Mouse (Mus musculus) forebrain, embryonic 14.5 days (tissue): ENCODE data around the gene Slc35d3. TPM values are rescaled to one million over a fixed set of nuclear protein-coding genes. Genes with fewer than 3 reads are reported as not detected.
A peak's percentile ranks its signal among the peaks of the same experiment; 100 is the strongest.

Source experiments
- ATAC-seq: fragments of 200-750 bp; cut with Nextera tagmentation; 2 replicates; pipeline ENCODE4 v1.8.0; 2017; ENCODE audit warnings: mild to moderate bottlenecking, moderate library complexity
- DNase-seq: peaks from one replicate; pipeline ENCODE4 v3.0.0-alpha.2; 2015; ENCODE audit warnings: low spot score
- H3K27ac ChIP-seq: fragments of 300-500 bp; sonication (generic); 2 replicates; pipeline ENCODE4 v1.5.1; 2014; ENCODE audit warnings: low read depth, mild to moderate bottlenecking, control low read depth, low read length, moderate library complexity
- H3K27me3 ChIP-seq: fragments of 300-500 bp; sonication (generic); replicated peaks from 2 replicates; pipeline ENCODE4 v1.6.1; 2014; ENCODE audit warnings: low read length, control low read depth, mixed read lengths; ENCODE audit not compliant: control insufficient read depth, insufficient read depth
- H3K36me3 ChIP-seq: fragments of 300-500 bp; sonication (generic); 2 replicates; pipeline ENCODE4 v1.6.1; 2014; ENCODE audit warnings: low read length, control low read depth; ENCODE audit not compliant: control insufficient read depth, insufficient read depth
- H3K4me1 ChIP-seq: fragments of 300-500 bp; sonication (generic); 2 replicates; pipeline ENCODE4 v1.6.1; 2014; ENCODE audit warnings: antibody characterized with exemption, low read length, control low read depth; ENCODE audit not compliant: control insufficient read depth, insufficient read depth
- H3K4me2 ChIP-seq: fragments of 300-500 bp; sonication (generic); 2 replicates; pipeline ENCODE4 v1.6.1; 2014; ENCODE audit warnings: mild to moderate bottlenecking, control low read depth, low read length
- H3K4me3 ChIP-seq: fragments of 300-500 bp; sonication (generic); 2 replicates; pipeline ENCODE4 v1.5.1; 2014; ENCODE audit warnings: low read depth, low read length, control low read depth
- H3K9ac ChIP-seq: fragments of 300-500 bp; sonication (generic); 2 replicates; pipeline ENCODE4 v1.6.1; 2014; ENCODE audit warnings: mild to moderate bottlenecking, low read length, control low read depth, moderate library complexity
- H3K9me3 ChIP-seq: fragments of 300-500 bp; sonication (generic); replicated peaks from 2 replicates; pipeline ENCODE4 v1.6.1; 2016; ENCODE audit warnings: low read length, control low read depth, mixed read lengths; ENCODE audit not compliant: control insufficient read depth
- WGBS: fragments of 180-500 bp; shearing (Covaris S2); extraction: QIAGEN DNeasy Blood & Tissue Kit; methylation state at CpG from one replicate; pipeline ENCODE4 v1.1.7; 2014; 5-methylcytosine and 5-hydroxymethylcytosine counted together
- polyA plus RNA-seq: library from polyadenylated mRNA; unstranded; fragments of >200 nt; fragmentation: Nextera tagmentation; extraction: Ambion mirVana; gene quantifications from 2 replicates; pipeline ENCODE4 v1.2.1, GENCODE M21; 2014

Slc35d3 gene
- polyA plus RNA-seq, 1 experiment from 2014 or later = 0.65 TPM

DNA sequence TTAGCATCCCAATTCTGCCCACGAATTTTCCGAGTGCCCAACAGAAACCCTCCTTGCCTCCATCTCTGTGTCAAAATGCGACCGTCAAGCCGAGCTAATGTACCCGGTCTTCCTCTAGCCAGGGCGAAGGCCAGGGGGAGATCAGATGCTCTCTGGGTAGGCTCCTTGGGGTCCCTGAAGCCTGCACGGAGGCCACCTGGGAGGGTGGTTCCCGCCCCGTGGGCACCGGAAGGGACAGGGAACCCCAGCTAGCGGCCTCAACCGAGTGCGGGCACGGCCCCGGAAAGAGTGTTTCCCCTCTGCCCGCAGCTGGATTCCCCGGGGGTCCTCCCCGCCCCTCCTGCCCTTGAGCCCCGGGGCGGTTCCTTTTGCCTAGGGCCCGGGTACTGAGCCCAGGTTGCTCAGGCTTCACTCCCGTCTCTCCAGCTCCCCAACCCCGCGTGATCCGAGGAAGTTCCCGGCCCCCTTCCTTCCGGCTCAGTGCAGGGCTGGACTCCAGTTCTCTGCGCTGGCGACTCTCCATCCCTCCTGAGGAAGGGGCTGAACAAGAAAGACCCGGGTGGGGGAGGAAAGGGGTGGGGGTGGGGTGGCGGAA is 1.4 kb downstream of the Slc35d3 start:
- H3K27me3 ChIP-seq = peaks cover 50% of the 10 kb centered on the region

DNA sequence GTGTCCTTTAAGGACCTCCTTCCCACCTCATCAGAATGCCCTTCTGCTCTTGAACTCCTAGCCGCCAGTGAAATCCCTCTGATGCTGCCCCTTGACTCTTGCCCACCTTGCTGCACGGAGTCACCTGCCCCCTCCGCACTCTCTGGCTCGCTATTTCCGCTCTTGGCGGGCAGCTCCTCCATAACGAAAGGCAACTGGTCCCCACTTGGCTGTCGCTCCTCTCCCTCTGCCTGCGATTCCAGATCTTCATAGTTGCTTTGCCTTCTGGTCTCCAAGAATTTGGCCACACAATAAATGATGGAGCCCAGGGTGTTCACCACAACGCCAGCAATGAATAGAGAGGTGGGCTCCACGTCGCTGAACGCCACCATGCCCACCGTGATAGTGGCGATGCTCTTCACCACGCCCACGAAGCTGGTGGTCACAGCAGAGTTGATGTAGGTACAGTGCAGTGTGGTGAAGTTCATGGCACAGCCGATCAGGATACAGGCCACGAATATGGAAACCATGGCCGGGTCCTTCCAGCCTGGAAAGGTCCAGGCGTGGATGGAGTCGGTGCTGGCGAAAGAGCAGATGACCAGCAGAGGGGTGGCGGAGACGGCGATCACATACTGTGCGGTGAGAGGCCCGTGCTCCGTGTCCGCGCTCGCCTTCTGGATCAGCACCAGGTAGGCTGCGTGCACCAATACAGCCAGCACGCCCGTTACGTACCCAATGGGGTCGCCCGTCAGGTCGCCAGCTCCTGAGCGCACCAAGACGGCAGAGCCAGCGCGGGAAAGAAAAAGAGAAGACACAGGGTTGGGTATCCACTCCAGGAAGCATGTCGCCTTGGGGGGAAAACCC is 2.1 kb downstream of the Slc35d3 start:
- H3K27me3 ChIP-seq = peaks cover 50% of the 10 kb centered on the region
- H3K9ac ChIP-seq = peak overlapping the region; percentile 59; the same call in 1 of the 2 replicates
- H3K4me1 ChIP-seq = peaks cover 10% of the 10 kb centered on the region
- peak overlapping the region; percentile 56 for H3K4me3 ChIP-seq
- H3K9me3 ChIP-seq = no peaks in the 10 kb centered on the region
- peak overlapping the region; percentile 100 for H3K4me2 ChIP-seq
- H3K27ac ChIP-seq = no peak overlapping the region
- DNase-seq = peak; percentile 24
- 6% methylated on average over 44 of the region's 44 CpGs for WGBS
- ATAC-seq = no peak
- H3K36me3 ChIP-seq = no peaks in the 10 kb centered on the region

More for the DNA sequence above, 1.4 kb downstream of the Slc35d3 start:
- H3K4me3 ChIP-seq = peak overlapping the region; percentile 56
- WGBS = 1% methylated on average over 31 of the region's 32 CpGs
- peak overlapping the region; percentile 100 for H3K4me2 ChIP-seq
- ATAC-seq (peak; percentile 40), DNase-seq (peak; percentile 24)
- no peaks in the 10 kb centered on the region for H3K9me3 ChIP-seq
- H3K27ac ChIP-seq = no peak overlapping the region
- H3K4me1 ChIP-seq = peaks cover 10% of the 10 kb centered on the region
- peak overlapping the region; percentile 59 for H3K9ac ChIP-seq
- no peaks in the 10 kb centered on the region for H3K36me3 ChIP-seq

DNA sequence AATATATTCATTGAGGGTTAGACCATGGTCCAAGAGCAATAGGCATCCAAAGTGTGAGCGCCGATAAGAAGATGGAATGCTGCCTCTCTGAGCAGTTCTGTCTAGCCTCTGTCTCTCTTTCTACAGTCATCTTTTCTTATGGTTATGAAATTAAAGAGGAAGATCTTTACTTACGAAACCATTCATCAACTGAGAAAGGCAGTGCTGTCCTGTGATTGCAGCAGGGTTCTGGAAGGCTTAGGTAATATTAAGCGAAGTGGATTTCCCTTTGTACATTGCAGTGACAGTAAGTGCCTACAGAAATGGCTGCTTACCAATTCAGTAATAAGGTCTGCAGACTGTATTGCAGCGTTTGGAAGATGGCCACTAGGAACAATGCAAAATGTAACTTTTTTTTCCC is 11.4 kb downstream of the Slc35d3 start:
- no peaks in the 10 kb centered on the region for H3K9me3 ChIP-seq
- H3K36me3 ChIP-seq = no peaks in the 10 kb centered on the region
- no peak overlapping the region for H3K9ac ChIP-seq
- no peak overlapping the region for H3K4me3 ChIP-seq
- H3K4me1 ChIP-seq = peaks cover 5% of the 10 kb centered on the region; the same call in 1 of the 2 replicates
- 89% methylated on average over 5 of the region's 5 CpGs for WGBS
- H3K27me3 ChIP-seq = no peaks in the 10 kb centered on the region
- DNase-seq (no peak), ATAC-seq (no peak)
- no peak overlapping the region for H3K4me2 ChIP-seq
- H3K27ac ChIP-seq = no peak overlapping the region

DNA sequence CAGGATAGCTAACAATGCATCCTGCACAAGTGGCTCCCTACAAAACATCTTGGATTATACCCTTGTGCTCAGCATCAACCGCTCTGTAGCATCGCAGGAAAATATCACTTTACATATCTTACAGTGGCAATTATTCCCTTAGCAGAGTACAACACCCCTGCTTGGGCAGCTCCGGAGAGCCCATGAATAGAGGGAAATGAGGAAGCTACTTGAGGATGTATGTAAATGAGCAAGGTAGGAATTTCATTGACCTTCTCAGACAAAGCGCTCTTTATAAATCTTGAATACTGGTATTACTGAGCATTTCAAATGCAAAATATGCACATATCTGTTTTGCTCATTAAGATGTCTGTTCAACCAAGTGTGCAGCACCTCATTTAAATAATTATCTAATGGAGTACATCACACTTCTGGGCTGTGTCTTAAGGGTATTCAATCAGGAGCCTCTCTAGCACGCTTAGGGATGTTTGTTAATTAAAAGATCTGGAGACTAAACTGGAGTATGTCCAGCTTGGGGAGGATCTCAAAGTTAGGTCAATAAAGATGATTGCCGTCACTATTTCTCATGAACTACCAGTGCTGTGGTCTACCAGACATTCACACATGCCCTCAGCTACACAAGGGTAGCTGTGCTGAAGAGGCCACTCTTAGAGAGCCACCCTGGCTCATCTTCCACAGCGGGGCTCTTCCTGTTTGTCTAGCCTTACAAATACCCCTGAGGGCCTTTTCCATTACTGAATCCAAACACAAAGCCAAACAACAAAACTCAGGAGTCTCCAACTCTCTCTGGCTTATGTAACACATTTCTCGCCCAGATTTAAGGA is 15.2 kb downstream of the Slc35d3 start:
- Histone ChIP-seq H3K4me1 (peaks cover 5% of the 10 kb centered on the region; the same call in 1 of the 2 replicates), H3K36me3 (no peaks in the 10 kb centered on the region), H3K27ac (no peak overlapping the region), H3K9ac (no peak overlapping the region), H3K27me3 (no peaks in the 10 kb centered on the region), H3K4me2 (no peak overlapping the region), H3K4me3 (no peak overlapping the region), H3K9me3 (no peaks in the 10 kb centered on the region)
- ATAC-seq = peak; percentile 73
- DNase-seq = peak; percentile 42
- WGBS = 33% methylated on average over 8 of the region's 8 CpGs

DNA sequence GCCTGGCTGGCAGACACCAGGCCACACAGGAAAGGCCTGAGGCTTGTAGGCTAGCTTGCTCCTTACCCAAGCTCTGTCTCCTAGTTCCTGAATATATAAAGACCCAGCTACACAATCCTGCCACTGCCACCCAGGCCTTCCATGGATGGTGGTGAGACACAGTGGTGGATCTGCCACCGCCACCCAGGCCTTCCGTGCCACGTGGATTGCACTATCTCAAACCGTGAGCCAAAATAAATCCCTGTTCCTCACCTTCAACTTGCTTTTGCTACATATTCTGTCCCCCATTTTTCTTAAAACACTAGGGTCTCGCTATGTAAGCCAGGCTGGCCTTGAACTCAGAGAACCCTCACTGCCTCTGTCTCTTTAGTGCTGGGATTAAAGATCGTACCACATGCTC is 17.0 kb downstream of the Slc35d3 start:
- DNase-seq = no peak
- Histone ChIP-seq H3K4me2 (no peak overlapping the region), H3K9ac (no peak overlapping the region), H3K4me1 (peaks cover 5% of the 10 kb centered on the region; the same call in 1 of the 2 replicates), H3K4me3 (no peak overlapping the region), H3K27ac (no peak overlapping the region), H3K9me3 (no peaks in the 10 kb centered on the region), H3K27me3 (no peaks in the 10 kb centered on the region), H3K36me3 (no peaks in the 10 kb centered on the region)
- ATAC-seq = no peak
- WGBS = 95% methylated on average over 6 of the region's 6 CpGs

DNA sequence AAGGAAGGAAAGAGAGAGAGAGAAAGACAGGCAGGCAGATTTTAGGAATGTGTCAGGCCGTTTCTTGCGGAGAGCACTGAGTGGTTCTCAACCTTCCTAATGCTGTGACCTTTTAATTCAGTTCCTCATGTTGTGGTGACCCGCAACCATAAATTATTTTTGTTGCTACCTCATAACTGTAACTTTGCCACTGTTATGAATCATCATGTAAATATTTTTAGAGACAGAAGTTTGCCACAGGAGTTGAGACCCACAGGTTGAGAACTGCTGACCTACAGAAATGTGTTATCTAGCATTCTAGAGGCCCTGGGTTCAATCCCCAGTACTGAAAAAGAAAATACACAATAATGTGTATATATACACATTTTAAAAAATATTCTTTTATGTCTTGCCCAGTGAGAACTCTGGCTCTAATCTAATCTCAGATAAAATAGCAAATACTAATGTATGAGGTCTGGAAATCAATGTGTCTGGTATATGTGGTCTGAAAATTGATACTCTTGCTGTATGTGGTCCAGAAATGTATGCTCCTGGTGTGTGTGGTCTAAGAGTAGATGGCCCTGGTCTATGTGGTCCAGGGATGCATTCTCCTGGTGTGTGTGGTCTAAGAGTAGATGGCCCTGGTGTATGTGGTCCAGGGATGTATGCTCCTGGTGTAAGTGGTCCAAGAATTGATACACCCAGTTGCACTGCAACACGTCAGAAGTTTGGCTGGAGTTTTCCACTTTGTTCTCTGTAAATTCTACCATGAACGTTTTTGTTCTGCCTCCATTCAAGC is 20.0 kb downstream of the Slc35d3 start:
- peaks cover 5% of the 10 kb centered on the region; the same call in 1 of the 2 replicates for H3K4me1 ChIP-seq
- ATAC-seq (no peak), DNase-seq (no peak)
- no peak overlapping the region for H3K4me2 ChIP-seq
- H3K4me3 ChIP-seq = no peak overlapping the region
- no peak overlapping the region for H3K27ac ChIP-seq
- H3K36me3 ChIP-seq = no peaks in the 10 kb centered on the region
- H3K9ac ChIP-seq = no peak overlapping the region
- H3K9me3 ChIP-seq = no peaks in the 10 kb centered on the region
- 91% methylated on average over 5 of the region's 5 CpGs for WGBS
- H3K27me3 ChIP-seq = no peaks in the 10 kb centered on the region

DNA sequence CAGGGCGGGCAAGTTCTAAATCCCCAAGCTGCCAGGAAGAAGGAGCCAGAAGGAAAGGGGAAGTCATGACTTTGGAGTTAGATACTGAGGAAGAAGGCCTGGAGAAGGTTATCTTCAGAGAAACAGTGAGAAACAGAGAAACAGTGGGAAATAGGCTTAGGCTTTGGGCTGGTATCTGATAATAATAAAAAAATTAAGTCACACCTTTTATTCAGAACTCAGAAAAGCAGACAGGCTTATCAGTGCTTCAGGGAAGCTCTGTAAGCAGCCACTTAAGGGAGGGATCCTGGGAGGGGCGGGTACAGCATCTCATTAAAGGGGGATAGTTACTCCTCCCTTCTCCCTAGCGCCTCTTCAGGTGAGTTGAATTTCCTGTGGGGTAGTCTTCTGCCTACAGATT is 30.3 kb downstream of the Slc35d3 start:
- 0 out of 2 replicates have a peak, but pooled peaks cover 5% of the 10 kb centered on the region for H3K4me1 ChIP-seq
- WGBS = 59% methylated on average over 3 of the region's 3 CpGs
- no peaks in the 10 kb centered on the region for H3K9me3 ChIP-seq
- no peak overlapping the region for H3K4me3 ChIP-seq
- H3K4me2 ChIP-seq = no peak overlapping the region
- no peak for DNase-seq
- H3K27me3 ChIP-seq = no peaks in the 10 kb centered on the region
- ATAC-seq = no peak
- no peaks in the 10 kb centered on the region for H3K36me3 ChIP-seq
- no peak overlapping the region for H3K9ac ChIP-seq
- no peak overlapping the region for H3K27ac ChIP-seq

DNA sequence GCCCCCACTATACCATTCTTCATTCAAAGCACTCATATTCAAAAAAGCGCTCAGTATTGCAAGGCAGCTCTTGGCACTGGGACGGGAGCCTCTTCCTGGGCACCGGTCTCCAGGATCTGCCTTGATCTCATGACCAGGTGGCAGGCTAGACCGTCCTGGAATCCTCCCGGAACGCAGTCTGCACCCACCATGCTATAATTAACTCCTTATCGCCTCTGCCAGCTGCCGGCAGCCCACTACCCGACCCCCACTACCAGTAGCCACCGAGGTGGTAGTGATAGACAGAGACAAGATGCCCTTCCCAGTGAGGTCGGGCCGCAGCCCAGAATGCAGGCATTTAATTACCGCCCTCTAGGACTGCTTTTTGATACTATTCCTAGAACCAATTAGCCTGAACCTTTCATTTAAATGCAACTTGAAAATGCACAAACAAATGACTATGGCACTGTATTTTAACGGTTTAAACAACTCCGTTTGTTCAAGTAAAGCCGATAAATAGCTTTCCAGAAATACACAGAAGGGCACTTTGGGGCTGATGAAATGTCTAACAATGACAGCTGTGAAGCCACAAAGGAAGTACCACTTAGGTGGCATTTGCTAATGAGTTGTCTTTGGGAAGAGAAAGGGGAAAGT is 32.4 kb downstream of the Slc35d3 start:
- H3K4me1 ChIP-seq = 0 out of 2 replicates have a peak, but pooled peaks cover 5% of the 10 kb centered on the region
- WGBS = 26% methylated on average over 16 of the region's 16 CpGs
- ATAC-seq = peak; percentile 55; the same call in 1 of the 2 replicates

More for the DNA sequence above, 32.4 kb downstream of the Slc35d3 start:
- H3K27ac ChIP-seq = no peak overlapping the region
- peak; percentile 52 for DNase-seq
- no peak overlapping the region for H3K4me2 ChIP-seq
- H3K36me3 ChIP-seq = no peaks in the 10 kb centered on the region
- no peak overlapping the region for H3K9ac ChIP-seq
- H3K27me3 ChIP-seq = no peaks in the 10 kb centered on the region
- H3K4me3 ChIP-seq = no peak overlapping the region
- no peaks in the 10 kb centered on the region for H3K9me3 ChIP-seq
